Mouse (Mus musculus) heart, embryonic 16.5 days (tissue): ENCODE results near the gene Setd1b. TPM values are rescaled to one million over a fixed set of nuclear protein-coding genes. Genes with fewer than 3 reads are reported as not detected.
A peak's percentile ranks its signal among the peaks of the same experiment; 100 is the strongest.

Experiments used
- ATAC-seq: fragments of 200-750 bp; cut with Nextera tagmentation; replicated peaks from 2 replicates; pipeline ENCODE4 v1.8.0; 2017; ENCODE audit warnings: moderate number of reproducible peaks; ENCODE audit not compliant: insufficient read depth, low FRiP score; ENCODE audit errors: extremely low read depth
- H3K27ac ChIP-seq: fragments of 300-500 bp; sonication (generic); 2 replicates; pipeline ENCODE4 v1.5.1; 2014; ENCODE audit warnings: mild to moderate bottlenecking, low read length, control low read depth, moderate library complexity
- H3K27me3 ChIP-seq: fragments of 300-500 bp; sonication (generic); 2 replicates; pipeline ENCODE4 v1.6.1; 2014; ENCODE audit warnings: low read length, mixed read lengths; ENCODE audit not compliant: control insufficient read depth, insufficient read depth
- H3K36me3 ChIP-seq: fragments of 300-500 bp; sonication (generic); 2 replicates; pipeline ENCODE4 v1.6.1; 2014; ENCODE audit not compliant: control insufficient read depth, insufficient read depth
- H3K4me1 ChIP-seq: fragments of 300-500 bp; sonication (generic); 2 replicates; pipeline ENCODE4 v1.6.1; 2014; ENCODE audit warnings: low read length, mixed read lengths; ENCODE audit not compliant: control insufficient read depth, insufficient read depth
- H3K4me2 ChIP-seq: fragments of 300-500 bp; sonication (generic); 2 replicates; pipeline ENCODE4 v1.6.1; 2014; ENCODE audit warnings: low read depth, mild to moderate bottlenecking, control low read depth, low read length
- H3K4me3 ChIP-seq: fragments of 300-500 bp; sonication (generic); 2 replicates; pipeline ENCODE4 v1.5.1; 2014; ENCODE audit warnings: mild to moderate bottlenecking, control low read depth, low read length
- H3K9ac ChIP-seq: fragments of 300-500 bp; sonication (generic); 2 replicates; pipeline ENCODE4 v1.6.1; 2014; ENCODE audit warnings: low read length, control low read depth
- H3K9me3 ChIP-seq: fragments of 300-500 bp; sonication (generic); replicated peaks from 2 replicates; pipeline ENCODE4 v1.6.1; 2016; ENCODE audit warnings: low read length; ENCODE audit not compliant: control insufficient read depth
- WGBS: fragments of 180-500 bp; shearing (Covaris S2); extraction: QIAGEN DNeasy Blood & Tissue Kit; methylation state at CpG from one replicate; pipeline ENCODE4 v1.1.7; 2014; 5-methylcytosine and 5-hydroxymethylcytosine counted together
- polyA plus RNA-seq: library from polyadenylated mRNA; unstranded; fragments of >200 nt; fragmentation: Nextera tagmentation; extraction: Ambion mirVana; gene quantifications from 2 replicates; pipeline ENCODE4 v1.2.1, GENCODE M21; 2015

The Setd1b gene
- polyA plus RNA-seq, 1 experiment from 2014 or later, result 6.5 TPM

DNA sequence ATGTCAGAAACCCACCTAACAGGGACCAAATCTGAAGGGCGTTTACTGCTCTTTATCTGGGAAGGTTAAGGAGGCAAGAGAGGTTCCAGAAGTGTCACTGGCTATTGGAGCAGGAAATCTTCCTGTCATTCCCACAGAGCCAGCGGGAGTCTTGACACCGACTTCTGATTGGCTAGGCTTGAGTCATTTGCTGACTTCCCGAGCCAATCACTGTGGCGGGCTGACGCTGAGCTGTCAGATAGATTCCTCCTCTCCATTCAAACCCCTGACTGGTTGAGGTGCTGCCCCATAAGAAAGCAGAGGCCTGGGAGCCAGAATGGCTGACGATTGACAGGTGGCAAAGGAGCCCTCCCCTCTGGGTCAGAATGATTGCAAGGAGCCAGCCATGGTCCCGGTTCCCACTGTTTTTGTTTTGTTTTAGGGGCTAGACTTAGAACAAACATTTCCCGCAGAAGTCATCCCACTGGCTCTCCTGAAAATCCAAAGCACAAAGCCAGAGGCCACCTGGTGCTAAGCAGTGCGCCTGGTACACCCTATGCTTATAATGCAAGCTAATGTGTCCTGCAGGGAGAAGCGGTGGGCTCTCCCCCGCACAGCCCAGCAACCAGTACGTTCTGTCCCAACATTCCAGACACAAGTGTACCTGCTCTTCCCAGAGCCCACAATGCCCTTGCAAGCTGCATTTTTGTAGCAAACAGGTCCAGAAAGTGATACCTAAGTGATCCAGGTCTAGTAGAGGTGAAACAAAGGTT lies 32.4 kb upstream of the Setd1b start:
- H3K4me2 ChIP-seq, result peak overlapping the region; percentile 54
- H3K4me1 ChIP-seq, result peaks cover 17% of the 10 kb centered on the region
- no peaks in the 10 kb centered on the region for H3K27me3 ChIP-seq
- 0 out of 2 replicates have a peak, but pooled peaks have one; percentile 49 for ATAC-seq
- peak overlapping the region; percentile 23; the same call in 1 of the 2 replicates for H3K4me3 ChIP-seq
- peak overlapping the region; percentile 14; the same call in 1 of the 2 replicates for H3K9ac ChIP-seq
- H3K27ac ChIP-seq, result no peak overlapping the region
- H3K36me3 ChIP-seq, result peaks cover 4% of the 10 kb centered on the region; the same call in 1 of the 2 replicates
- no peaks in the 10 kb centered on the region for H3K9me3 ChIP-seq
- WGBS, result 37% methylated on average over 13 of the region's 13 CpGs

DNA sequence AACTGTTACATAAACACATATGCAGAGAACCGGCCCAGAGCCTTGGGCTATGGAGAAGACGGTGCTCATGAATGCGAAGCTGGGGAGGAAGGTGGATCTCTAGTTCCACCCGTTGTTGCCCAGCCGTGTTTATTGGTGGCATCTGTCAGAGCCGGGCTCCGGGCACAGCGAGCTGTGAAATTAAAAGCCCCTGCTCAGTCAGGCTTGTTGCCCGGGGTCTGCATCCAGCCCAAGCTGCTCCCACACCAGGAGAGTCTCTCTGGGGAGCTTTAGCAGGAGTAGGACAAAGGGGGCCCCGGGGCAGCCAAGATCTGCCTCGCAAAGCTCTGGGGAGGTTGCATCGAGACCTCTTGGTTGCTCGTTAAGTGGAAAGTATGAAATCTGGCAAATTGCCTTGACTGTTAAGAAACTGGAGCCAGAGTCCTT lies 31.7 kb upstream of the Setd1b start:
- ATAC-seq, result no peak
- no peak overlapping the region for H3K27ac ChIP-seq
- peaks cover 11% of the 10 kb centered on the region for H3K4me1 ChIP-seq
- H3K36me3 ChIP-seq, result peaks cover 4% of the 10 kb centered on the region; the same call in 1 of the 2 replicates
- 77% methylated on average over 13 of the region's 13 CpGs for WGBS
- H3K4me3 ChIP-seq, result no peak overlapping the region
- no peaks in the 10 kb centered on the region for H3K9me3 ChIP-seq
- H3K4me2 ChIP-seq, result no peak overlapping the region
- H3K9ac ChIP-seq, result no peak overlapping the region
- no peaks in the 10 kb centered on the region for H3K27me3 ChIP-seq

DNA sequence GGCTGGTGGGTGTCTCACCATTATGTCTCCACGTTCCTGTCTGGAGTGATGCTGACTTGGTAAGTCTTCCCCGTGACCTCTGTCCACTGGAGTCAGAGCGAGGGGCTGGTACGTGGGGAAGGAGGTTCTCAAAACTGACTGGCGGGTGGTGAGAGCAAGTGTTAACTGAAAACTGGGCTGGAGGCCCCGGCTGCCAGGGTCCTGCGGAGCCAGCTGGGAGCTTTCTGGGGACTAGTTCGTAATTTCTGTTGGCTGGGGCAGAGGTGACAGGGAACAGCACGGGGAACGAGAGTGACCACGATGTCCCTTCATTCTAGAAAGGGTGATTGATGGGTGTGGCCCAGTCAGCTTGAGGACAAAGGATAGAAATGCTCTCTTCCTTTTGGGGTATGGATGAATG lies 27.9 kb upstream of the Setd1b start:
- Histone ChIP-seq H3K9ac (no peak overlapping the region), H3K27ac (no peak overlapping the region), H3K4me1 (peaks cover 9% of the 10 kb centered on the region), H3K36me3 (peaks cover 4% of the 10 kb centered on the region; the same call in 1 of the 2 replicates), H3K4me2 (no peak overlapping the region), H3K9me3 (no peaks in the 10 kb centered on the region), H3K27me3 (no peaks in the 10 kb centered on the region), H3K4me3 (no peak overlapping the region)
- WGBS, result 72% methylated on average over 11 of the region's 11 CpGs
- no peak for ATAC-seq

DNA sequence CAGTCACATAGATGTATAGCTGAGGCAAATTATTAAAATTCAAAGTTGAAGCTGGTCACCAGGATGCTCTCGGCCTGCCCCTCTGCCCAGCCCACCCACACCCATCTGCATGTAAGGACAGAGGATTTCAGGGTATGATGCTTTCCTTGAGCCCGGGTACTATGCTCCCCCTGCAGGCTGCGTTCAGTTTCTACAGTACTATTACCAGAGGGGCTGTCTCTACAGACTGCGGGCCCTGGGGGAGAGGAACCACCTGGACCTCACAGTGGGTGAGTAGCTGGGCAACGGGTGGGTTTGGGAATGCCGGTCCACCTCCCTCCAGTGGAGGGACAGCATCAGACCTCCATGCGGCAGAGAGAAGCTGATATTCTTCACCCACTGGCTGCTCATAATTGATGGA lies 27.1 kb upstream of the Setd1b start:
- no peak overlapping the region for H3K4me2 ChIP-seq
- peaks cover 4% of the 10 kb centered on the region; the same call in 1 of the 2 replicates for H3K36me3 ChIP-seq
- no peak overlapping the region for H3K9ac ChIP-seq
- ATAC-seq, result no peak
- H3K4me3 ChIP-seq, result no peak overlapping the region
- H3K27ac ChIP-seq, result no peak overlapping the region
- peaks cover under 1% of the 10 kb centered on the region; the same call in 1 of the 2 replicates for H3K4me1 ChIP-seq
- WGBS, result 39% methylated on average over 7 of the region's 7 CpGs
- no peaks in the 10 kb centered on the region for H3K27me3 ChIP-seq
- no peaks in the 10 kb centered on the region for H3K9me3 ChIP-seq

DNA sequence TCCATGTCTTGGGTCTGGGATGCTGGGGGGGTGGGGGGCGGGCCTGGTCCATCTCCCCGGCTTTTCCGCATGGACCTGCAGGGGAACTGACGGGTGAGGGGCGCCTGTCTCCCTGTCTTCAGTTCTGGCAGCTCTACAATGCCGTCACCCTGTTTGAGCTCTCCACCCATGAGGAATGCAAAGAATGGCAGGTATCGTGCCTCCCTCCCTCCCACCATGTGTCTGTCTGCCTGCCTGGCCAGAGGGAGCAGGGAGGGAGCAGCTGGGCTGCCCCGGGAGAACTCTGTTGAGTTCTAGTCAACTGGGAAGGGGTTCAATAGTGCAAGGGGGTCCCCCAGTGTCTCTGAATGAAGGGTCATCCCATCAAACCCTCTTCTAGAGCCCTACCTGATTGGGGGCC lies 25.9 kb upstream of the Setd1b start:
- Histone ChIP-seq H3K36me3 (peaks cover 4% of the 10 kb centered on the region; the same call in 1 of the 2 replicates), H3K27ac (no peak overlapping the region), H3K9me3 (no peaks in the 10 kb centered on the region), H3K27me3 (no peaks in the 10 kb centered on the region), H3K4me2 (no peak overlapping the region), H3K4me1 (no peaks in the 10 kb centered on the region), H3K4me3 (no peak overlapping the region), H3K9ac (no peak overlapping the region)
- no peak for ATAC-seq
- WGBS, result 53% methylated on average over 8 of the region's 8 CpGs

DNA sequence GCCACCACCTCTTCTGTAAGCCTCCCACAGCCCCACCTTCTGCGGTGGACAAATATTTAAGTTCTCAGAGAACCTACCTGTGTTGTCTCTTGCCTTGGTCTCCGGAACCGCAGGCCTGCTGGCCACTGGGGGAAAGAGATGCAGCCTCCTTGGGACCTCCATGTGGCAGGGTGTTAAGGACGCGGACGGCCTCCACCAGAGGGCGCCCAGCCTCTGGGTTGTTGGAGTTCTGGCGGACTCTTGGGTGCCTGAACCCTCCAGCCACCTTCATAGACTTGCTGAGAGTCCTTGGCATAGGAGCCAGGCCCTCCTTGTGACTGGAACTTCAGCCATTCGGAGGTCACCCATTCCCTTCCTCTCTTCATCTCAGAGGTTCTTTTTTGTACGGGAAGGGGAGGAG lies 24.7 kb upstream of the Setd1b start:
- Histone ChIP-seq H3K36me3 (no peaks in the 10 kb centered on the region), H3K27me3 (no peaks in the 10 kb centered on the region), H3K27ac (no peak overlapping the region), H3K9ac (no peak overlapping the region), H3K4me3 (no peak overlapping the region), H3K9me3 (no peaks in the 10 kb centered on the region), H3K4me2 (no peak overlapping the region), H3K4me1 (no peaks in the 10 kb centered on the region)
- WGBS, result 18% methylated on average over 10 of the region's 10 CpGs
- ATAC-seq, result peak; percentile 61; the same call in 1 of the 2 replicates

DNA sequence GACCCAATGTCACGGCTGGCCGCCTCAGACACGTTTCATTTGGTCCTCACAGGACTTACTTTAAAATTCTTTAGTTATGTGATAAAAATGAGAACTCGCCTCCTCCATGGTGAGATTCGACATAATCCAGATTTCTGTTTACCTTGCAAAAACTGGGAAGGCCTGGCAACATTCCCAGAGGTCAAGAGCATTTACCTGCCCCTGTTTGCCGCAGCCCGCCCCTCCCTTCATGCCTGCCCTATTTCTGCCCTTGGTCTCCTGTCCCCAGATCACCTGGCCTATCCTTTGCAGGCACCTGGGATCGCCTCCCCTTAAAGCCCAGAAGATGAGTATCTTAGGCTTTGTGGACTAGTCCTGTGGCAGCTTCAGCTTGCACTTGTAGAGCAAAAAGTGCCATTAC lies 24.2 kb upstream of the Setd1b start:
- no peaks in the 10 kb centered on the region for H3K27me3 ChIP-seq
- H3K27ac ChIP-seq, result no peak overlapping the region
- ATAC-seq, result no peak
- 75% methylated on average over 8 of the region's 8 CpGs for WGBS
- no peaks in the 10 kb centered on the region for H3K36me3 ChIP-seq
- H3K4me2 ChIP-seq, result no peak overlapping the region
- no peaks in the 10 kb centered on the region for H3K9me3 ChIP-seq
- no peak overlapping the region for H3K9ac ChIP-seq
- no peaks in the 10 kb centered on the region for H3K4me1 ChIP-seq
- no peak overlapping the region for H3K4me3 ChIP-seq

DNA sequence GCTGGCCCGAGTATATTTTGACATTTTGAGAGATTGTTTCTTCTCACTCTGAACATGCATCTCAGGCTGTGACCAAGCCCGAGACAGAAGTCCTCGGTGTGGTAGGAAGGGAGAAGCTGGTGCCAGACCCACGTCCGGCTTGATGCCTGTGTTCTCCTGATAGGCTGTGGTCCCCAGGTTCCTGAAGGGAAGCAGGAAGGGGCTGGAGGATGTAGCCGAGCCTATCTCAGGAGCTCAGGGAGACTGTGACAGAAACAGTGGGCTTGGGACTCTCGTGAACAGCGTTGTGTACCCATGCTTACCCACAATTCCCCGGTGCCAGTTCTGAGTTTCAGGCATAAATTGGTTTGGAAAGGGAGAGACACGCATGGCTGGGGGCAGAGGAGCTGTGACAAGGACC lies 23.2 kb upstream of the Setd1b start:
- no peaks in the 10 kb centered on the region for H3K27me3 ChIP-seq
- H3K9me3 ChIP-seq, result no peaks in the 10 kb centered on the region
- no peak overlapping the region for H3K4me2 ChIP-seq
- 70% methylated on average over 10 of the region's 10 CpGs for WGBS
- no peak for ATAC-seq
- H3K27ac ChIP-seq, result no peak overlapping the region
- H3K9ac ChIP-seq, result no peak overlapping the region
- no peaks in the 10 kb centered on the region for H3K36me3 ChIP-seq
- no peaks in the 10 kb centered on the region for H3K4me1 ChIP-seq
- H3K4me3 ChIP-seq, result no peak overlapping the region

DNA sequence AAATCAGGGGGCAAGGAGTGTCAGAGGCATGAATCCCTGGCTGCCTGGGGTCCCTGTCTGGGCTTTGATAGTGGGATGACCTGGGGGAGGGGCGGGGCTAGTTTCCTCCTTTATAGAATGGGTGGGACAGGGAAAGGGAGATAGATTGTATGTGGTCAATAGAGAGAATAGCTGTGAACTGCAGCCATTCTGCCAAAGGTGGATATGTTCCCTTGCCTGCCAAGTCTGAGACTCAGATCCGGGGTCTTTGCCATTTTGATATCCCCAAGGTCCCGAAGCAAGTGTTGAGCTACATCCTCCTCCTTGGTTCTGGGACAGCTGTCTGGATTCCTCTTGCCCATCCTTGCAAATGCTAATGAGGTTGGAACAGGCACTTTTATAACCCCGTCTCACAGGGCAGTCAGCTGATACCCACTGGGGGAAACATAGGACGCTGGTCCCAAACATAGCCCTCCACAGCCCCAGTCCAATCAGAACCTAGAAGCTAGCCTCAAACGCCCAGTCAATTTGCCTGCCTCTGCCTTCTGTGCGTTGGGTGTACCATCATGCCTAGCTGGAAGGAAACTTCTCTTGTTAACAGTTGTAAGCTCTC lies 21.3 kb upstream of the Setd1b start:
- no peak overlapping the region for H3K9ac ChIP-seq
- peaks cover under 1% of the 10 kb centered on the region for H3K4me1 ChIP-seq
- H3K36me3 ChIP-seq, result no peaks in the 10 kb centered on the region
- no peak overlapping the region for H3K4me2 ChIP-seq
- H3K27ac ChIP-seq, result no peak overlapping the region
- no peaks in the 10 kb centered on the region for H3K9me3 ChIP-seq
- H3K4me3 ChIP-seq, result no peak overlapping the region
- H3K27me3 ChIP-seq, result no peaks in the 10 kb centered on the region
- WGBS, result 82% methylated on average over 7 of the region's 7 CpGs
- no peak for ATAC-seq
